Mouse (Mus musculus): ENCODE measurements around the gene Ldha. TPM values are rescaled to one million over a fixed set of nuclear protein-coding genes. Genes with fewer than 3 reads are reported as not detected.
"Not testable (repeated sequence)": the region's sequence is repeated elsewhere in the genome, so short reads cannot be mapped to it uniquely, and the experiment has no call there.

The Ldha gene
- polyA plus RNA-seq, 1 experiment from 2014 or later = 1,277 TPM

GRCm38 (mm10) chr7:46829911-46830310 is 11.4 kb upstream of the Ldha start:
- ATAC-seq (ENCODE audit: low read depth) = peak; percentile 52

DNA sequence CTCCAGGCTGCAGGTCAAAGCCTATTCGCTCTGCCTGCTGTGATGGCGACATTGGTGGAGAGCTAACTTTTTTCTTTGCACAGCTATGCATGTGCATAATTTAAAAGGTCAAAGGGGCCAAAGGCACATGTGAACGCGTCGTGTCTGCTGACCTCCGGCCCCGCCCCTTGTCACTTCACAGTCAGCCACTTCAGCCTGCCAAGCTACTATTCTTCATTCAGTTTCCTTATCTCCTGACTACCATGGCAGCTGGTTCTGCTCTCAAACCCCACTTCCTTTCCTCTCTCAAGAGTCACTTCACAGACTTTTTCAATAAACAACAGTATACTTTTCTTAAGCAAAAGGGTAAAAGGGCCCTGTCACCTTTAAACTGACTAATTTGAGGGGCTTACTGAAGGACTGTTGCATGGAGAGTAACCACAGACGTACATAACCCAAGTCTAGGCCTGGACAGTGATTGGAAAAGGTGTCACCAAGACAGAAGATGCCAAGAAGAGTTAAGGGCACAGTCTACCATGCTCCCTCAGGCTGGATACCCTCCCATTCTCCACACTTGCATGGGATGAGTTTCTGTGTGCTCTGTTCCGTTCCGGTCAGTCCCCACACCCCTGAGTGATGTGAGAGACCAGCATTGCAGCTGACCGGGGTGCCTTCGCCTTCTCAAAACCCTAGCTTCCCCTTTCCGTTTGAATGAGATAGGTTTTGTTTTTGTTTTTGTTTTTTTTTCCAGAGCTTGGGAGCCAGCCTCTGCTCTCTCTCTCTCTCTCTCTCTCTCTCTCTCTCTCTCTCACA is 10.3 kb upstream of the Ldha start:
- H3K27me3 ChIP-seq = no peaks in the 10 kb centered on the region
- H3K27ac ChIP-seq = peak overlapping the region; percentile 80
- no peaks in the 10 kb centered on the region for H3K36me3 ChIP-seq
- H3K9ac ChIP-seq = peak overlapping the region; percentile 22; the same call in 1 of the 2 replicates
- no peak overlapping the region for H3K4me3 ChIP-seq (replicated peaks)
- WGBS (ENCODE audit: insufficient replicate concordance) = 19% methylated on average over 13 of the region's 13 CpGs
- peaks cover 61% of the 10 kb centered on the region for H3K4me1 ChIP-seq (replicated peaks)
- no peak overlapping the region for H3K4me2 ChIP-seq
- ATAC-seq (ENCODE audit: low read depth) (peak; percentile 16; the same call in 1 of the 2 replicates), DNase-seq (peak; percentile 40)
- no peaks in the 10 kb centered on the region for H3K9me3 ChIP-seq (replicated peaks)

More at GRCm38 (mm10) chr7:46829911-46830310, 11.4 kb upstream of the Ldha start:
- no peak overlapping the region for H3K4me2 ChIP-seq
- peak overlapping the region; percentile 80 for H3K27ac ChIP-seq
- WGBS (ENCODE audit: insufficient replicate concordance) = 80% methylated on average over 12 of the region's 12 CpGs
- H3K9ac ChIP-seq = no peak overlapping the region
- H3K36me3 ChIP-seq = no peaks in the 10 kb centered on the region
- no peak for DNase-seq
- H3K4me3 ChIP-seq (replicated peaks) = no peak overlapping the region
- no peaks in the 10 kb centered on the region for H3K9me3 ChIP-seq (replicated peaks)
- no peaks in the 10 kb centered on the region for H3K27me3 ChIP-seq
- peaks cover 60% of the 10 kb centered on the region for H3K4me1 ChIP-seq (replicated peaks)

DNA sequence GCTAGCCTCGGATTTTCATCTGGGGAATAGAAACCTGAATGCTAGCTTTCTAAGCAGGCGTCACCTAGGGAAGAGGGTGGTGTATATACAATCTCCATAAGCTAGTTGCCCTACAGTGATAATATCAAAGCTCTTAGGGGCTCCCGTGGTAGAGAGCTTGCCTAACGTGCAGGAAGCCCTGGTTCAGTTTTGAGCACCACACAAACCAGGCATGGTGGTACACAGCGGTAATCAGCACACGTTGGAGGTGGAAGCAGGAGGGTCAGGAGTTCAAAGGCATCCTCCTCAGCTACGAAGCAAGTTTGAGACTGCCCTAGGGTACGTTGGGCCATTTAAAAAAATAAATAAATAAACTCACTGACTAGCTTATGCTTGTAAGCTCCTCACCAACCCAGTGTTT is 9.6 kb upstream of the Ldha start:
- Histone ChIP-seq H3K4me3 (replicated peaks) (no peak overlapping the region), H3K4me1 (replicated peaks) (peaks cover 61% of the 10 kb centered on the region), H3K36me3 (no peaks in the 10 kb centered on the region), H3K27ac (peak overlapping the region; percentile 80), H3K4me2 (no peak overlapping the region), H3K27me3 (no peaks in the 10 kb centered on the region), H3K9me3 (replicated peaks) (no peaks in the 10 kb centered on the region), H3K9ac (no peak overlapping the region)
- 39% methylated on average over 8 of the region's 8 CpGs for WGBS (ENCODE audit: insufficient replicate concordance)
- ATAC-seq (ENCODE audit: low read depth) = no peak
- DNase-seq = no peak

DNA sequence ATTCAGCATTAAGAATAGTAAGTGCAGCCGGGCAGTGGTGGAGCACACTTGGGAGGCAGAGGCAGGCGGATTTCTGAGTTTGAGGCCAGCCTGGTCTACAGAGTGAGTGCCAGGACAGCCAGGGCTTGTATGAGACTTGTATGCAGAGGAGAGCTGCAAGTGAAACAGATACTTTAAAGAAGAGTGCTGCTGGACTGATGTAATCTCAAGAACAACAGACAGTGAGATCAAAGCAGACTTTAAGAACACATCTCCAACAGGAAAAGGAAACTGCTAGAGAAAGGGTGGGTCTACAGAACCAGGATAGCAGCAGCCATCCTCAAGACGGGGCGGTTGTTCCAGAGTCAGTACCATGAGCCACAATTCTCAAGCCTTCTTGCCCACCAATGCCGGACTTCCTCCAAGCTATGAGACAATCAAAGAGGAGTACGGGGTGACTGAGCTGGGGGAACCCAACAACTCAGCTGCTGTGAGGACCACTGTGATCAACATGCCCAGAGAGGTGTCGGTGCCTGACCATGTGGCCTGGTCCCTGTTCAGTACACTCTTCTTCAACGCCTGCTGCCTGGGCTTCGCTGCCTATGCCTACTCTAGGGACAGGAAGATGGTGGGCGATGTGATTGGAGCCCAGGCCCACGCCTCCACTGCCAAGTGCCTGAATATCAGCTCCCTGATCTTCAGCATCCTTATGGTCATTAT is 9.0 kb upstream of the Ldha start:
- not testable (repeated sequence) for H3K4me3 ChIP-seq (replicated peaks); H3K36me3 ChIP-seq; ATAC-seq (ENCODE audit: low read depth); H3K9ac ChIP-seq; DNase-seq; H3K9me3 ChIP-seq (replicated peaks); H3K4me2 ChIP-seq; H3K27me3 ChIP-seq
- Histone ChIP-seq H3K4me1 (replicated peaks) (peaks cover 63% of the 10 kb centered on the region), H3K27ac (peak overlapping the region; percentile 80; the same call in 1 of the 2 replicates)
- WGBS (ENCODE audit: insufficient replicate concordance) = 71% methylated on average over 11 of the region's 11 CpGs

- Histone ChIP-seq H3K27me3 (no peaks in the 10 kb centered on the region), H3K4me1 (replicated peaks) (peaks cover 67% of the 10 kb centered on the region), H3K4me3 (replicated peaks) (no peak overlapping the region), H3K36me3 (no peaks in the 10 kb centered on the region), H3K9ac (0 out of 2 replicates have a peak overlapping the region, but pooled peaks have one; percentile 41), H3K4me2 (0 out of 2 replicates have a peak overlapping the region, but pooled peaks have one; percentile 23), H3K27ac (peak overlapping the region; percentile 73), H3K9me3 (replicated peaks) (no peaks in the 10 kb centered on the region)
- DNase-seq (peak; percentile 63), ATAC-seq (ENCODE audit: low read depth) (peak; percentile 85)
- 9% methylated on average over 6 of the region's 6 CpGs for WGBS (ENCODE audit: insufficient replicate concordance)
Measured at GRCm38 (mm10) chr7:46833266-46833665, 8.0 kb upstream of the Ldha start.

GRCm38 (mm10) chr7:46833670-46834255 is 7.5 kb upstream of the Ldha start:
- 46% methylated on average over 7 of the region's 7 CpGs for WGBS (ENCODE audit: insufficient replicate concordance)
- DNase-seq = no peak
- 0 out of 2 replicates have a peak overlapping the region, but pooled peaks have one; percentile 23 for H3K4me2 ChIP-seq
- no peak overlapping the region for H3K4me3 ChIP-seq (replicated peaks)
- ATAC-seq (ENCODE audit: low read depth) = no peak
- no peaks in the 10 kb centered on the region for H3K27me3 ChIP-seq
- peak overlapping the region; percentile 73 for H3K27ac ChIP-seq
- no peak overlapping the region for H3K9ac ChIP-seq
- H3K9me3 ChIP-seq (replicated peaks) = no peaks in the 10 kb centered on the region
- H3K4me1 ChIP-seq (replicated peaks) = peaks cover 72% of the 10 kb centered on the region
- H3K36me3 ChIP-seq = no peaks in the 10 kb centered on the region

DNA sequence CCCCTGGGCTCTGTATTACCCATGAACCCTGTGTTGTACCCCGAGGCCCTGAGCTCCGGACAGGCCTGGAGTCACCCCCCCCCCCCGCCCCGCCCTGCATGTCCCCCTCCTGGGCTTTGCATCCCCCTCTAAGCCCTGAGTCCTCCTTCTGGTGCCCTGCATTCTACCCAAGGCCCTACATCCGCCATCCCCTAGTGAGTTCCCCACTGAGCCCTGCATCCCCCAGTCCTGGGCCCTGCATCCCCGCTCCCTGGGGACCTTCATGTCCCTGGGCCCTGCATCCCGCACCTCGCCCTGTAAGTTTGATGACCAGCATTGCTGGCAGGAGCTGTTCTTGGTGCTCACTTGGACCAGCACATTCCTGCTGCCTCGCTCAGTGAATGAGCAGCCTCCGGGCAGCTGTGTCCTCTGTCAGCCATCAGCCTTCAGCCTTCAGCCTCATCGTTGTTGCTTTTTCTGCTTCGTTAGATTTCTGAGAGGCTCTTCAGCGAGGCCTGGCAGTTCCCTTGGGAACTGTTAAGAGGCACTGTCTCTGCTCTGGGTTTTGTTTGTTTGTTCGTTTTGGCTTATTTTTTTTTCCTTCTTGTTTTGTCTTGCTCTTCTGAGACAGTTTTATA is 6.2 kb upstream of the Ldha start:
- no peak overlapping the region for H3K27ac ChIP-seq
- H3K4me3 ChIP-seq (replicated peaks) = no peak overlapping the region
- H3K27me3 ChIP-seq = no peaks in the 10 kb centered on the region
- WGBS (ENCODE audit: insufficient replicate concordance) = 75% methylated on average over 14 of the region's 14 CpGs
- ATAC-seq (ENCODE audit: low read depth) (no peak), DNase-seq (no peak)
- H3K36me3 ChIP-seq = no peaks in the 10 kb centered on the region
- peaks cover 79% of the 10 kb centered on the region for H3K4me1 ChIP-seq (replicated peaks)
- H3K9me3 ChIP-seq (replicated peaks) = no peaks in the 10 kb centered on the region
- no peak overlapping the region for H3K9ac ChIP-seq
- no peak overlapping the region for H3K4me2 ChIP-seq

- WGBS (ENCODE audit: insufficient replicate concordance) = 65% methylated on average over 5 of the region's 5 CpGs
- no peak overlapping the region for H3K4me3 ChIP-seq (replicated peaks)
Measured at GRCm38 (mm10) chr7:46836357-46836756, 4.9 kb upstream of the Ldha start.

GRCm38 (mm10) chr7:46837073-46837472 is 4.2 kb upstream of the Ldha start:
- no peak for DNase-seq
- H3K4me1 ChIP-seq (replicated peaks) = peaks cover 79% of the 10 kb centered on the region
- H3K9me3 ChIP-seq (replicated peaks) = no peaks in the 10 kb centered on the region
- no peaks in the 10 kb centered on the region for H3K36me3 ChIP-seq
- no peaks in the 10 kb centered on the region for H3K27me3 ChIP-seq
- H3K27ac ChIP-seq = no peak overlapping the region
- H3K9ac ChIP-seq = no peak overlapping the region
- H3K4me3 ChIP-seq (replicated peaks) = no peak overlapping the region
- WGBS (ENCODE audit: insufficient replicate concordance) = 78% methylated on average over 5 of the region's 5 CpGs
- ATAC-seq (ENCODE audit: low read depth) = no peak
- H3K4me2 ChIP-seq = no peak overlapping the region

More at GRCm38 (mm10) chr7:46836357-46836756, 4.9 kb upstream of the Ldha start:
- DNase-seq = no peak
- Histone ChIP-seq H3K9me3 (replicated peaks) (no peaks in the 10 kb centered on the region), H3K4me1 (replicated peaks) (peaks cover 79% of the 10 kb centered on the region), H3K4me2 (no peak overlapping the region), H3K27ac (no peak overlapping the region), H3K36me3 (no peaks in the 10 kb centered on the region), H3K9ac (no peak overlapping the region), H3K27me3 (no peaks in the 10 kb centered on the region)
- no peak for ATAC-seq (ENCODE audit: low read depth)

DNA sequence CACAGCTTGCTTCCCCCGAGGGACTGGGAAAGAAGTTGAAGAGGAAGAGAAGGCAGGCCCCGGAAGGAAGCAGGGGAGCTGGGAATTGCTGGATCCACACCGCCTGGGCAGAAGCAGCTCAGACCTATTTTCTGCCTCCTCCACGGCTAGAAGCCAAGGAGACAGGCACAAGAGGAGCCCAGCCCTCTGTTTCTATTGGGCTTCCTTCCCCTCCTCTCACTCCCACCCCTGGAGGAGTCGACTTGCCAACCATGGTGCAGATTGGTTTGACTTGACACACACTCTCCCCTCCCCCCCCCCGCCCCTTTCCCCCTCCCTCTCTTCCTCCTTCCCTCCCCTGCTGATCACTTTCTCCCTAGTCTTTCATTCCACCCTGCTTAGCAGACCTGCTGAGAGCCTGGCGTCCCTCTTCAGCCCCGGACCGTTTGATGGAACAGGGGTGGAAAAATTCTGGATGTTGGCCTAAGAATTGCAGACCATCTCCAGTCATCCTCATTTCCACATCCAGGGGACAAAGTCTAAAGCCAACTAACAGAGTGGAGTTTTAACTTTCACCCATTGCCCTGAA is 3.1 kb upstream of the Ldha start:
- 0 out of 2 replicates have a peak, but pooled peaks have one; percentile 2 for ATAC-seq (ENCODE audit: low read depth)
- Histone ChIP-seq H3K9ac (0 out of 2 replicates have a peak overlapping the region, but pooled peaks have one; percentile 22), H3K27me3 (no peaks in the 10 kb centered on the region), H3K4me2 (peak overlapping the region; percentile 34), H3K27ac (peak overlapping the region; percentile 73), H3K4me1 (replicated peaks) (peaks cover 73% of the 10 kb centered on the region), H3K9me3 (replicated peaks) (no peaks in the 10 kb centered on the region), H3K4me3 (replicated peaks) (no peak overlapping the region), H3K36me3 (no peaks in the 10 kb centered on the region)
- DNase-seq = no peak
- 10% methylated on average over 9 of the region's 9 CpGs for WGBS (ENCODE audit: insufficient replicate concordance)

Measured in liver, embryonic 13.5 days (tissue).